Comparison of ENCODE assay signal across 11 mouse cellular contexts in genomic region chr2:154223917-154224273, GRCm38 (mm10). TPM values are rescaled to one million over a fixed set of nuclear protein-coding genes. Genes with fewer than 3 reads are reported as not detected.
A peak's percentile ranks its signal among the peaks of the same experiment; 100 is the strongest.
DNase-seq lines count a peak whose midpoint lies in the region; ATAC-seq lines count a peak whose summit lies in the region.
"Had no signal": no experiment of that assay in that cellular context is flagged by ENCODE, and none has a peak within 500 bp of the region (broad histone marks: within the 10 kb centered on the region; RNA-seq: fewer than 3 reads in every experiment).

No protein-coding gene starts in this region.

- H3K27me3 ChIP-seq in forebrain, embryonic 11.5 days (ENCODE audit: control insufficient read depth, insufficient read depth, low read length): no peaks in the 10 kb centered on the region
- H3K27me3 ChIP-seq in forebrain, embryonic 16.5 days (replicated peaks; ENCODE audit: control insufficient read depth, insufficient read depth, low read length): 0 out of 2 replicates have a peak, but pooled peaks cover 2% of the 10 kb centered on the region

- ATAC-seq in forebrain, embryonic 11.5 days (replicated peaks; ENCODE audit: low FRiP score): peak; percentile 21; the same call in 1 of the 2 replicates
- ATAC-seq in forebrain, embryonic 16.5 days: no peak
- ATAC-seq in erythroid progenitor cell, adult 5-6 weeks (replicated peaks; ENCODE audit: low FRiP score, poor library complexity, severe bottlenecking): no peak

- H3K9me3 ChIP-seq in forebrain, embryonic 11.5 days (ENCODE audit: control insufficient read depth, low read length): no peaks in the 10 kb centered on the region
- H3K9me3 ChIP-seq in forebrain, embryonic 16.5 days (ENCODE audit: control insufficient read depth, low read length): no peaks in the 10 kb centered on the region

- peaks cover 9% of the 10 kb centered on the region; the same call in 1 of the 2 replicates for H3K4me1 ChIP-seq in forebrain, embryonic 11.5 days (replicated peaks; ENCODE audit: control insufficient read depth, insufficient read depth, low read length)
- peaks cover 14% of the 10 kb centered on the region for H3K4me1 ChIP-seq in forebrain, embryonic 16.5 days (replicated peaks; ENCODE audit: control insufficient read depth, insufficient read depth, low read length)

- no peak overlapping the region for H3K4me2 ChIP-seq in forebrain, embryonic 11.5 days (ENCODE audit: low read depth, low read length, severe bottlenecking)
- H3K4me2 ChIP-seq in forebrain, embryonic 16.5 days (ENCODE audit: low read length): no peak overlapping the region

- no peak overlapping the region for H3K4me3 ChIP-seq in forebrain, embryonic 11.5 days (ENCODE audit: low read depth, low read length)
- no peak overlapping the region for H3K4me3 ChIP-seq in forebrain, embryonic 16.5 days (replicated peaks; ENCODE audit: low read length)

- no peaks in the 10 kb centered on the region for H3K36me3 ChIP-seq in forebrain, embryonic 11.5 days (ENCODE audit: control insufficient read depth, insufficient read depth, low read length)
- H3K36me3 ChIP-seq in forebrain, embryonic 16.5 days (ENCODE audit: control insufficient read depth, insufficient read depth): no peaks in the 10 kb centered on the region

- no peak overlapping the region for H3K27ac ChIP-seq in forebrain, embryonic 11.5 days (ENCODE audit: low read depth, low read length)
- no peak overlapping the region for H3K27ac ChIP-seq in forebrain, embryonic 16.5 days (ENCODE audit: low read length)

- no peak for DNase-seq in forebrain, embryonic 11.5 days (ENCODE audit: low spot score)
- peak; percentile 15 for DNase-seq in lung, postnatal 10 days
- no peak for DNase-seq in lung, postnatal 14 days
- DNase-seq in mesoderm, embryonic 11.5 days (ENCODE audit: low read depth, low spot score): peak; percentile 23
- no peak for DNase-seq in spleen, adult 18-20 months
- no peak for DNase-seq in kidney, adult 9 months

- 13% methylated on average over 2 of the region's 2 CpGs for WGBS in forebrain, embryonic 11.5 days
- WGBS in forebrain, embryonic 16.5 days: 15% methylated on average over 2 of the region's 2 CpGs

- H3K9ac ChIP-seq in forebrain, embryonic 11.5 days (ENCODE audit: low read length): no peak overlapping the region; the same call in 1 of the 2 replicates
- H3K9ac ChIP-seq in forebrain, embryonic 16.5 days (replicated peaks; ENCODE audit: low read depth, low read length): no peak overlapping the region

RNA-seq across cellular contexts. Expression of gene Bpifb5, which starts 0.4 kb away (rescaled TPM):
- polyA plus RNA-seq in forebrain, embryonic 11.5 days (2014; fragmentation: Nextera tagmentation; extraction: Ambion mirVana): 0.16 TPM in 1 of 2 replicates, not detected in the other
- 0.13 and 0.20 TPM in 2 replicates for polyA plus RNA-seq in forebrain, embryonic 16.5 days (2015; fragmentation: Nextera tagmentation; extraction: Ambion mirVana)
- total RNA-seq in erythroid progenitor cell, adult 5-6 weeks (2015; ENCODE audit: low replicate concordance): not detected in 2 replicates
- not detected in 2 replicates for total RNA-seq in erythroid progenitor cell, adult 5-6 weeks (2017; ENCODE audit: low replicate concordance)
- total RNA-seq: left cerebral cortex, adult 8-10 months; monocyte, adult 5-6 weeks had no signal

RNA-seq across cellular contexts. Expression of gene Bpifb1, which starts 33.3 kb away (rescaled TPM):
- not detected in 2 replicates for polyA plus RNA-seq in forebrain, embryonic 11.5 days (2014; fragmentation: Nextera tagmentation; extraction: Ambion mirVana)
- polyA plus RNA-seq in forebrain, embryonic 16.5 days (2015; fragmentation: Nextera tagmentation; extraction: Ambion mirVana): 0.20 and 0.34 TPM in 2 replicates
- total RNA-seq in erythroid progenitor cell, adult 5-6 weeks (2015; ENCODE audit: low replicate concordance): not detected in 2 replicates
- total RNA-seq in erythroid progenitor cell, adult 5-6 weeks (2017; ENCODE audit: low replicate concordance): not detected in 2 replicates
- total RNA-seq: hematopoietic stem cell, adult 5-6 weeks; monocyte, adult 5-6 weeks had no signal

RNA-seq across cellular contexts. Expression of gene Bpifb9a, which starts 33.8 kb away (rescaled TPM):
- not detected in 2 replicates for polyA plus RNA-seq in forebrain, embryonic 11.5 days (2014; fragmentation: Nextera tagmentation; extraction: Ambion mirVana)
- not detected in 2 replicates for polyA plus RNA-seq in forebrain, embryonic 16.5 days (2015; fragmentation: Nextera tagmentation; extraction: Ambion mirVana)
- not detected in 2 replicates for total RNA-seq in erythroid progenitor cell, adult 5-6 weeks (2015; ENCODE audit: low replicate concordance)
- not detected in 2 replicates for total RNA-seq in erythroid progenitor cell, adult 5-6 weeks (2017; ENCODE audit: low replicate concordance)
- total RNA-seq: hematopoietic stem cell, adult 5-6 weeks; left cerebral cortex, adult 8-10 months; monocyte, adult 5-6 weeks had no signal

Comparison
In these comparisons a context has a peak if more than half of its experiments do, and no peak if none do; other contexts are left out.
1. DNase-seq: peak in lung, postnatal 10 days (single experiment) and mesoderm, embryonic 11.5 days (single experiment); none in forebrain, embryonic 11.5 days (single experiment), lung, postnatal 14 days (single experiment), spleen, adult 18-20 months (0 of 2) and kidney, adult 9 months (single experiment).